In the genomic region with DNA sequence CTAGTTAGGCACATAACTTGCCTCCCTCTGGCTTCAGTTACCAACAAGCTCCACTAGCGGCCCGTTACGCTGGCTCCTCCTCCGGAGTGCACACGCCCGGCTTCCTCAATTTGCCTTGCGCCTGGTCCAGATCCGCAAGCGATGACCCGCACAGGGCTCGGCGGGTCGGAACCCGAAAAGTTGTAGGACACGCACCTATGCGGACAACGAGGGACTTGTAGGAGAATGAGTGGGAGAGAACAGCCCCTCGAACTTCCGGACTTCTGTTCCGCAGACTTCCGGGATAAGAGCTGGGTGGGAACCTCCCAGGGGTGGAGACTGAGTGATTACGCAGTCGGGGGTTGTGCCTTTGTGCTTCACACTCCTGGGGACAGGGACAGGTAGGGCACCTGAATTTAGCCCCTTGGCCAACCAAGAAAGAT, we compare ENCODE assay signal across 8 mouse cellular contexts. TPM values are rescaled to one million over a fixed set of nuclear protein-coding genes. Genes with fewer than 3 reads are reported as not detected.
A peak's percentile ranks its signal among the peaks of the same experiment; 100 is the strongest.
DNase-seq lines count a peak whose midpoint lies in the region; ATAC-seq and TF ChIP-seq lines count a peak whose summit lies in the region.

A gene (minus strand): TSS at position 305 of the 422 bp plus-strand sequence.

- intact Hi-C loops in heart, postnatal 10 days (cut with DNase I) = no loop called here

- peaks cover 0 to 7% of the 10 kb centered on the region in 2 experiments; a peak in 2 of 4 replicates for H3K4me1 ChIP-seq in ES-E14 (ENCODE audit: control insufficient read depth in 2 of 2, insufficient read depth in 2 of 2, low read length in 2 of 2, poor library complexity in 1 of 2)
- peaks cover 14% of the 10 kb centered on the region for H3K4me1 ChIP-seq in forebrain, embryonic 14.5 days (ENCODE audit: control insufficient read depth, insufficient read depth, low read length)
- H3K4me1 ChIP-seq in liver, postnatal 0 days (ENCODE audit: insufficient read depth) = peaks cover 40% of the 10 kb centered on the region
- peaks cover 29% of the 10 kb centered on the region for H3K4me1 ChIP-seq in neural tube, embryonic 13.5 days (replicated peaks)
- peaks cover 4% of the 10 kb centered on the region; the same call in 1 of the 2 replicates for H3K4me1 ChIP-seq in testis, adult 2 months (ENCODE audit: control insufficient read depth, insufficient read depth, low read length)

- DNase-seq in ES-E14 (ENCODE audit: low read depth, low spot score) = peak; percentile 86
- peak; percentile 86 for DNase-seq in forebrain, embryonic 14.5 days (ENCODE audit: low spot score)
- peak; percentile 82 to 83 for DNase-seq in heart, postnatal 10 days
- peak; percentile 65 for DNase-seq in large intestine, adult 2 months (ENCODE audit: low read depth, low spot score)
- peak; percentile 84 for DNase-seq in liver, postnatal 0 days

- WGBS in forebrain, embryonic 14.5 days = under 1% methylated on average over 23 of the region's 23 CpGs
- WGBS in large intestine, adult 2 months = under 1% methylated on average over 23 of the region's 23 CpGs
- under 1% methylated on average over 23 of the region's 23 CpGs for WGBS in liver, postnatal 0 days (ENCODE audit: insufficient replicate concordance)
- whole genome bisulfite sequencing in neural tube, embryonic 13.5 days = under 1% methylated on average over 23 of the region's 23 CpGs

- ATAC-seq in cerebellum, adult (ENCODE audit: insufficient number of reproducible peaks, low FRiP score, low TSS enrichment) = peak; percentile 82; the same call in 1 of the 2 replicates
- ATAC-seq in forebrain, embryonic 14.5 days = peak; percentile 93
- ATAC-seq in liver, postnatal 0 days = peak; percentile 91
- ATAC-seq in neural tube, embryonic 13.5 days (ENCODE audit: low read depth) = peak; percentile 92

- H3K27ac ChIP-seq in ES-E14 (ENCODE audit: insufficient read depth, low read depth, low read length, poor library complexity, severe bottlenecking) = no peak within 1 kb of the TSS
- H3K27ac ChIP-seq in forebrain, embryonic 14.5 days (ENCODE audit: low read depth, low read length) = peak within 1 kb of the TSS; percentile 3; the same call in 1 of the 2 replicates
- H3K27ac ChIP-seq in liver, postnatal 0 days (ENCODE audit: low read depth) = peak within 1 kb of the TSS; percentile 93
- peak within 1 kb of the TSS; percentile 79 for H3K27ac ChIP-seq in neural tube, embryonic 13.5 days (replicated peaks)
- H3K27ac ChIP-seq in testis, adult 2 months (ENCODE audit: control insufficient read depth, insufficient read depth, low read depth, low read length) = peak within 1 kb of the TSS; percentile 39

- H3K9me3 ChIP-seq in ES-E14 (ENCODE audit: control insufficient read depth, insufficient read depth, low read depth, low read length) = no peaks in the 10 kb centered on the region
- no peaks in the 10 kb centered on the region for H3K9me3 ChIP-seq in forebrain, embryonic 14.5 days (replicated peaks; ENCODE audit: control insufficient read depth, low read length)
- no peaks in the 10 kb centered on the region for H3K9me3 ChIP-seq in liver, postnatal 0 days (ENCODE audit: low read length)
- H3K9me3 ChIP-seq in neural tube, embryonic 13.5 days = no peaks in the 10 kb centered on the region

- H3K36me3 ChIP-seq in ES-E14 (ENCODE audit: control insufficient read depth, insufficient read depth, low read length, poor library complexity, severe bottlenecking) = peaks cover 7% of the 10 kb centered on the region
- peaks cover 33% of the 10 kb centered on the region for H3K36me3 ChIP-seq in forebrain, embryonic 14.5 days (ENCODE audit: control insufficient read depth, insufficient read depth, low read length)
- peaks cover 32% of the 10 kb centered on the region for H3K36me3 ChIP-seq in liver, postnatal 0 days (replicated peaks; ENCODE audit: insufficient read depth, low read length)
- H3K36me3 ChIP-seq in neural tube, embryonic 13.5 days = peaks cover 33% of the 10 kb centered on the region
- H3K36me3 ChIP-seq in testis, adult 2 months (ENCODE audit: control insufficient read depth, insufficient read depth, low read length) = no peaks in the 10 kb centered on the region

- peak; percentile 30 for TF ChIP-seq CTCF in liver, postnatal 0 days (IDR thresholded peaks at IDR 0.05; ENCODE audit: low read depth)
- 0 out of 2 replicates have a peak, but pooled peaks have one; percentile 12 for TF ChIP-seq CTCF in testis, adult 2 months (IDR thresholded peaks at IDR 0.05; ENCODE audit: control insufficient read depth, insufficient read depth, insufficient replicate concordance, low read depth, low read length)

- peak within 1 kb of the TSS; percentile 88 for H3K9ac ChIP-seq in ES-E14 (ENCODE audit: insufficient read depth, low read depth, low read length, poor library complexity, severe bottlenecking)
- peak within 1 kb of the TSS; percentile 74 for H3K9ac ChIP-seq in forebrain, embryonic 14.5 days (ENCODE audit: low read length)
- H3K9ac ChIP-seq in liver, postnatal 0 days (replicated peaks) = peak within 1 kb of the TSS; percentile 76
- H3K9ac ChIP-seq in neural tube, embryonic 13.5 days = peak within 1 kb of the TSS; percentile 81

- peak; percentile 48; the same call in 1 of the 2 replicates for TF ChIP-seq POLR2A in testis, adult 2 months (IDR thresholded peaks at IDR 0.05; ENCODE audit: control insufficient read depth, low read depth, low read length)

- peak within 1 kb of the TSS; percentile 92 to 96 for H3K4me3 ChIP-seq in ES-E14 (ENCODE audit: insufficient read depth in 1 of 2, low read depth in 1 of 2, low read length in 2 of 2, poor library complexity in 1 of 2, severe bottlenecking in 1 of 2)
- H3K4me3 ChIP-seq in forebrain, embryonic 14.5 days (ENCODE audit: low read depth, low read length) = peak within 1 kb of the TSS; percentile 70
- H3K4me3 ChIP-seq in liver, postnatal 0 days (ENCODE audit: low read depth, low read length) = peak within 1 kb of the TSS; percentile 85
- peak within 1 kb of the TSS; percentile 82 for H3K4me3 ChIP-seq in neural tube, embryonic 13.5 days
- H3K4me3 ChIP-seq in testis, adult 2 months (ENCODE audit: control insufficient read depth, low read depth, low read length) = peak within 1 kb of the TSS; percentile 89

- in situ Hi-C loops in ES-E14 (cut with MboI; ENCODE audit: low sequenced_read_pairs in 2 of 2, unreplicated experiment in 2 of 2) = no loop called here

- peak; percentile 57 for TF ChIP-seq EP300 in liver, postnatal 0 days (IDR thresholded peaks at IDR 0.05; ENCODE audit: low read depth)

- no peaks in the 10 kb centered on the region for H3K27me3 ChIP-seq in forebrain, embryonic 14.5 days (replicated peaks; ENCODE audit: control insufficient read depth, insufficient read depth, low read length)
- no peaks in the 10 kb centered on the region for H3K27me3 ChIP-seq in liver, postnatal 0 days (ENCODE audit: insufficient read depth, low read length)
- H3K27me3 ChIP-seq in neural tube, embryonic 13.5 days = no peaks in the 10 kb centered on the region
- no peaks in the 10 kb centered on the region for H3K27me3 ChIP-seq in testis, adult 2 months (ENCODE audit: control insufficient read depth, insufficient read depth, low read length)

- peak within 1 kb of the TSS; percentile 78 for H3K4me2 ChIP-seq in forebrain, embryonic 14.5 days (ENCODE audit: low read length)
- H3K4me2 ChIP-seq in liver, postnatal 0 days (ENCODE audit: low read depth, low read length) = peak within 1 kb of the TSS; percentile 80
- peak within 1 kb of the TSS; percentile 92 for H3K4me2 ChIP-seq in neural tube, embryonic 13.5 days

TF ChIP-seq in ES-E14, 5 proteins besides CTCF, POLR2A, EP300 and RAD21:
- TF ChIP-seq MAFK (IDR thresholded peaks at IDR 0.05; ENCODE audit: insufficient read depth, low read depth, low read length) = no peak
- no peak for TF ChIP-seq ZC3H11A (IDR thresholded peaks at IDR 0.05; ENCODE audit: borderline replicate concordance, low read depth, low read length)
- no peak for TF ChIP-seq ZNF384 (IDR thresholded peaks at IDR 0.05; ENCODE audit: low read depth, low read length)
- no peak for TF ChIP-seq CHD2 (IDR thresholded peaks at IDR 0.05; ENCODE audit: low read depth, low read length)
TF ChIP-seq in ES-E14: peak in this region for 0.

RNA-seq across cellular contexts. Expression of the gene that starts here (rescaled TPM):
- total RNA-seq in ES-E14 (2012; rRNA removed) = 20.8 and 29.3 TPM in 2 replicates
- polyA plus RNA-seq in forebrain, embryonic 14.5 days (2014; fragmentation: Nextera tagmentation; extraction: Ambion mirVana) = 45.3 and 46.0 TPM in 2 replicates
- total RNA-seq in heart, postnatal 10 days (2021) = 10 to 100 TPM in 1 of 2 experiments, 1 to 10 TPM in 1; 9.3 to 12.6 TPM
- polyA plus RNA-seq in large intestine, adult 2 months (2012; rRNA removed) = 32.6 and 33.0 TPM in 2 replicates
- 13.3 and 15.0 TPM in 2 replicates for polyA plus RNA-seq in liver, postnatal 0 days (2015; fragmentation: Nextera tagmentation; extraction: Ambion mirVana)
- 36.9 and 40.4 TPM in 2 replicates for polyA plus RNA-seq in neural tube, embryonic 13.5 days (2015; fragmentation: Nextera tagmentation; extraction: Ambion mirVana)
- polyA plus RNA-seq in testis, adult 2 months (2012; rRNA removed) = 7.8 and 8.7 TPM in 2 replicates
